Mouse (Mus musculus) cerebellum, postnatal 25 days (tissue): ENCODE results near the gene Mus81.

Experiments used
- DNase-seq, 2 experiments: peaks; one replicate each; pipeline ENCODE4 v3.0.0; 2021; ENCODE audit warnings: mixed read lengths in 2 of 2

Gene Mus81

DNA sequence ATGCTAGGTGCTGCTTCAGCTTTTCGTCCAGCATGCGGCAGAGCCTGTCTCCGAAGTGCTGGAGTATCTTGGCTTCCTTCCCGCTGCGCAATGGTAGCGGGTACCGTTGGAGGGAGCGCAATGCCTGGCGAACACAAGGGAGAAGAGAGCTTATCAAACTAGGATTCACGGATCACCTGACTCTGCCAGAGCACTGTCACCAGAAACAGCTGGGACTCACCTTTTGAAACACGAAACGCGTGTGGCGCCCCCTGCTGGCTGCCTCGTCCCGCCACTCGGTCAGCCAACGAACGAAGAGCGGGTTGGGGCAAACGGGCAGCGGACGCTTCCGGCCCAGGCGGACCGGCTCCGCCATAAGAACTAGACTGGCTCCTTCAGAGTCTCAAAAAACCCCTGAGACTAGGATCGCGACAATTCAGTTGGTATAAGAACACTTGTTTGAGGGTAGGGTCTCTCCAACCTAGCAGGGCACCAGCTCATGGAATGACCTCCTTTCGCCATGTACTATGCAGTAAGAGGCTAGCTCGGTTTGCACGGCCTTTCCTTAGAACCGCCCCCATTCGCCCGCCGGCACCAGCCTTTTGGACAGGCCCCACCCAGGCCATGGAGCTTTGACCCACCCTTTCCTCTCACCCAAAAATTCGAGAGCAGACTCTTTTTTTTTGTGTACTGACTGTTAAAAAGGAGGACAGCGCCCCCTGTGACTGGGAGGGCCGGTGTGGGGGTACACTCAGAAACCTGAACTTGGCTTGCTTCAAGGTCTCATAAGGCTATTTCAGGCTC, at the start of gene Mus81:
TSS of gene Mus81 (minus strand) at position 635 of the 783 bp plus-strand sequence.
- DNase-seq, result peak; percentile 98

DNA sequence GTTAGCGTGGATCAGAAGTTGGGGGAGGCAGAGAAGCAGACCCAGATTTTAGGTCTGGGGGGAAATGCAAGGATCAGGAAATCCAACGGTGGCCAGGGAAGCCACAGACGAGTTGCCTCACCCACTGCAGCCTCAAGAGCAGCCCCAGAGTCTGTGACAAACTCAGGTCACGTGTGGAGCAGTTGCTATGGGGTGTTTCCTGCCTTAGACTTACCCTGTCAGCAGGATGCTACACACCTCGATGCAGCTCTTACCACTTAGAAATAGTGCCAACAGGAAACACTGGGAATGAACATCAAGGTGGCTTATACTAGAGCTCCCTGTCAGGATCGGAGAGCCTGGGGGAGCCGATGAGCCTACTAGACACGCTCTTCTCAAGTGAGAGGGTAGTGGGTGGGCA, 44.3 kb upstream of the Mus81 start:
- no peak for DNase-seq

DNA sequence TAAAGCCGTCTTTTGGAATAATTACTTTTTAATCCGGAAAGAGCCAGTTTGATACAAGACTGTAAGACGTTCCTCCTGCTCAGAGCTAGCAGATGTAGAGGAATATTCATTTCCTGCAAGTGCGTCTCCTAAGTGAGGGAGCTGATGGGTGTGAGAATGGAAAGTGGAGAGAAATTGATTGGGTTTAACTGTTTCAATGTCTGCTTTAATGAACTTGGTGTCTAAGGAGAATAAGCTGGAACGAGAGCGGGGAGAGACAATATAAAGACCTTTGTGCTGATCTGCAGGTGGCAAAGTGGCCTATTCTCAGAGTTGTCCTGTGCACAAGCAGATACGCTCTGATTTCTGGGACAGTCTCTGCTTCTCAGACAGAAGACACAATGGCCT, 41.9 kb upstream of the Mus81 start:
- no peak for DNase-seq

DNA sequence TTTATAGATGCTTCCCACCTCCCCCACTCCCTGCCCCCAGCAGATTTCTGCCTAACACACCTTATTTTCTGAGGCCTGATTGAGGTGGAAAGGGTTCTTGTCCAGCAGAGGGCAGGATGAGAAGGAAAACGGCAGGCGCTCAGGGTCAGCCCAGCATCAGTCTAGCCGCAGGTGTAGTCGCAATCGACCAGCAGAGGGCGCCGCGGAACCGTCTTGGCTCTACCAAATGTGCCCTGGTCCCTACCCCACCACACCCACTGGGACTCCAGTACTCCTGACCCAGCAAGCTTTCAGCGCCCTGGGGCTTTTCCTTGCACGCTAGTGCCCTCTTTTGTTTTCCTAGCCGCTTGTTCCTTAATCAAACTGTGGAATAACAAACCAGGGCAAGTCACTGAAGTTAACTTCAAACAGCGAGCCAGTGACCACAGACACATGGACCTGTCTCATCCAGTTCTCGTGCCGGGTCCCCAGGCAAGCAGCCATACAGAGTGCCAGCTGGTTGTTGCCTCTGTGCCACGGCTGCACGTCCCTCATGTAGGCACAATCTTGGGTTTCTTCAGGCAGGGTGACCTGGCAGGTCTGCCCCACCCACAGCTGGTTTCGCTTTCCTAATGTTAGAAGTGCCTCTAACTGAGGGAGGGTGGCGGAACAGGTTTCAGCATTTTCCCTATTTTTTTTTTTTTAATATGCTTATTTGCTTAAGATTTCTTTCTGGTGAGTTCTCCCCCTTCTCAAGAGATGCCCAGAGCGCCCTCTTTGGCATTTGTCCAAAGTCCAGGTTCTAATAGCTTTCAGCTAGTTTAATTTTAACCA, 41.3 kb upstream of the Mus81 start:
- DNase-seq, result peak; percentile 99

DNA sequence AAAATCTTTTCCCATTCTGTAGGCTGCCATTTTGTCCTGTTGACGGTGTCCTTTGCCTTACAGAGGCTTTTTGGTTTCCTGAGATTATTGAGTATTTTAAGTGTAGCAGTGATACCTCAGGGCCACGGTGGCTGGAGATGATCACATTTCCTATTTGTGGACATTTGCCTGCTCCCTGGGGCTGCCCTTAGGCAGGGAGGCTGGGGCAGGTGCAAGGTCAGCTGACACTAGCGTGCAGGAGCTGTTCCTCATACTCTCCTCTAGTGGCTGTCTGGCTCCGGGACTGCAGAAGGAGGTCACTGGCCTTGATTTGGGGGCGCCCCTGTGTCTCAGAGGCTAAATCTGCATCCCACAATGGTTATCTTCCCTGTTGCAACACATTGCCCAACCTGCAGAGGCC, 37.0 kb upstream of the Mus81 start:
- no peak for DNase-seq

DNA sequence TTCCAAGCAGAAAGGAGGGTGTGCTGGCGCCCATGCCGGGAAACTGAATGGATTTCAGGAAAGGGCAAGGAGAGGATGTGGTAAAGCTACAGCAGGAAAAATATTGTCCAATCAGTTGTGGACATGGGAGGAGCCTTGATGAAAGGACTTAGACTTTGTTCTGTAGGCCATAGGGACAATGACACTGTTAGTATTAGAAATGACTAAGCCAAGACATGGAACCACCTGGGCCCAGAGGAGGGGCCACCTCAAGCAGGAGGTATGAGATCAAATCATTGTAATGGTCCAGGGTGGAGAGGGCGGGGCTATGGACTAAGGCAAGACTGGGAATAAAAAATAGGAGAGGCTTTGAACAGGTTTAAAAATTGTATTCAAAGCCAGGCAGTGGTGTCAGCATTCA, 30.5 kb upstream of the Mus81 start:
- DNase-seq, result no peak

DNA sequence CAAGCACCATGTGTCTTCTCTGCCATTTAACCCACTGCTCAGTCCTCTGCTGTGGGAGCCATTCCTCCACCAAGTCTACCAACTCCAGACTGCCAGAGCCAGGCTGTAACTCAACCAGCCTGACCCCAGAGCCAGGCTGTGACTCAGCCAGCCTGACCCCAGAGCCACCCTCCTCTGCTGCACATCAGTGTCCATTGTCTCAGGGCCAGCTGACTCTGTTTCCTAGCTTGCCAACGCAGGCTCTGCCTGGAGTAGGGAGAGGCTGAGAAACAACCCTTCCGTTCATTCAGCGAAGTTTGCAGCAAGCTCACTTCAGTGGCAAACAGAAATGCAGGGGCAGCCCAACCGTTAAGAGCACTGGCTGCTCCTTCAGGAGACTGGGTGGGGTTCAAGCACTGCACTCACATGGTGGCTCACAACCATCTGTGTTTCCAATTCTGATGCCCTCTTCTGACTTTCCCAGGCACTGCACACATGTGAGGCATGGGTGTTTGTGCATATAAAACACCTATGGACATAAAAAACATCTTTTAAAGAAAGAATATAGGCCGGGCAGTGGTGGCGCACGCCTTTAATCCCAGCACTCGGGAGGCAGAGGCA, 28.8 kb upstream of the Mus81 start:
- DNase-seq, result no peak

DNA sequence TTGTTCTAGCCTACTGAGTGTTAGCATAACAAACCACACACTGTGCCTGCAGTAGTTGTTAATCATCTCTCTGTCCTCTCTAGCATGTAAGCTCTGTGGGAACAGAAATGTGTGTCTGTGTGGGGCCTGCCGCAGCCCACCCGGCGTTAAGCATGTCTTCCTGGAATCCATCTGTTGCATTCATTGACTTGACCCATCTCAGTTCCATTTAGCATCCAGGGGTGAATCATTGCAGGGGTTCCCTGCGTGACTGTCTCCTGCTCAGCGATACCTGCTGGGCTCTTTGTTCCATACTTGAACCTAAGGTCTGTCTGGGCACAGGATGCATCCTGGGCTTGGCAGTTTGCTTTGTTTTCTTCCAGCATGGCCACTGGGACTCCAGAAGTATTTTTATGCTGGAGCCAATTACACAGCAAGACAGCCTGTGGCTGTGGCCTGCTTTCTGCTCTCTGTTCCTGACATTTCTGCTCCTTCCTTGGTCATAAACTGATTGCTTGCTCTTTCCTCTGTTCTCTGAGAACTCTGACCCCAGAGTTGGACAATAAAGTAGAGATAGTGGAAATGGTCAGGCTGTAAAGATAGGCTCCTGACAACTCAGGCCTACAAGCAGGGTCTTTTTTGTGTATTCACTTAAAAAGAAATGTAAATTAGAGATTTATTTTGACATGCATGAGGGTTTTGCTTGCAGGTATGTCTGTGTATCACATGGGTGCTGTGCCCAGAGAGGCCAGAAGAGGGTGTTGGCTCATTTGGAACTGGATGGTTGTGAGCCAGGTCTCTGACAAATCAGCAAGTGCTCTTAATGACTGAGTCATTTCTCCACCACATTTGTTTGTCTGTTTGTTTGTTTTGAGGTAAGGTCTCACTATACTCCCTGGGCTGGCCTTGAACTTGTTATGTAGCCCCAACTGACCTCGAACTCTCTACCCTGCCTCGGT, 27.9 kb upstream of the Mus81 start:
- DNase-seq, result no peak

DNA sequence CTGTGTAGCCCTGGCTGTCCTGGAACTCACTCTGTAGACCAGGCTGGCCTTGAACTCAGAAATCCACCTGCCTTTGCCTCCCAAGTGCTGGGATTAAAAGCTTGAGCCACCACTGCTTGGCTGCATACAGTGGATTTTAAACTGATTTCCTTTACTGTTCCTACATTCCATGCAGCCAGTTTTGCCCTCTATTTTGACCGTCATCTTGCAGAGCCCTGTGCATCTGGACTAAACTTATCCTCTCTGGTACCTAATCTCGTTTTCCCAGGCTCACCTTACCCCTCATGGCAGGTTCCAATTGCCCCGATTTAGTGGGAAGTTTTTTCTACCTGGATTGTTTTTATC, 24.8 kb upstream of the Mus81 start:
- DNase-seq, result no peak

DNA sequence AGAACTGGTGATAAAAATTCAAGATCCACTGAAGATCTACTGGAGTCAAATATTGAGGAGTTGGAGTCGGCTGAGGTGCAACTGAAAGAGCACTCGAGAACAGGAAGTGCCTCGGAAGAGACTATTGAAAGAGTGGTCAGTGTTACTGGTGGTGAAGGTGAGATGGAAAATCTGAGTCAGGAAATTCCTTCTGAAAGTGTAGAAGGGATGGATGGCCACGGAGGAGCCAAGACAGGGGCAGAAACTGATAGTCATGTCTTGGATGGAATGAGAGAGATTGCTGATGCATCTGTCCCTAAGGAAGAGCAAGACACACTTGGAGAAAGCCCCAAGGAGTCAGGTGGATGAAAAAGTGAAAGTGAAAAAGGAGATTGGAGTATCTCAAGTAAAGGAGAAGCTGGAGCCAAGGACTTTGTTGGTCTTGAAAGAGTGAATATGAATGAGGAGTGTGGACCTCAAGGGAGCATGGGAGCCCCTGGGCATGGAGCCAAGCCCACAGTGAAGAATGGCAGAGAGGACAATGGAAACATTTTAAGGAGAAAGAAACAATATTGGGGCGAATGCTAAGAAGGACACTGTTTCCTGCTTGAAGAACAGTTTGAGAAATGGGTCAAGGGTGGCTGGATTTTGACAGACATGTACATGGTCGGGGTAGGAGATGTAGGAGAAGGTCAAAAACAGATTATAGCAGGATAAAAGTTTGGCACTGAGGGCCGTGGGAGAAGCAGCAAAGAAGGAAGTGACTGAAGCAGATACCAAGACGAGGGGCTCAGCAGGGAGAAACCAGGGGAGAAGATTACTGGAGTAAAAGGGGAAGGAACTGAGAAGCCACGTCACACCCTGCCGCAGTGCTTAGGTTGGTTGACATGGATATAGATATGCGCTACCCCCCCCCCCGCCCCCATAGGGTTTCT, 24.1 kb upstream of the Mus81 start:
- no peak for DNase-seq

DNA sequence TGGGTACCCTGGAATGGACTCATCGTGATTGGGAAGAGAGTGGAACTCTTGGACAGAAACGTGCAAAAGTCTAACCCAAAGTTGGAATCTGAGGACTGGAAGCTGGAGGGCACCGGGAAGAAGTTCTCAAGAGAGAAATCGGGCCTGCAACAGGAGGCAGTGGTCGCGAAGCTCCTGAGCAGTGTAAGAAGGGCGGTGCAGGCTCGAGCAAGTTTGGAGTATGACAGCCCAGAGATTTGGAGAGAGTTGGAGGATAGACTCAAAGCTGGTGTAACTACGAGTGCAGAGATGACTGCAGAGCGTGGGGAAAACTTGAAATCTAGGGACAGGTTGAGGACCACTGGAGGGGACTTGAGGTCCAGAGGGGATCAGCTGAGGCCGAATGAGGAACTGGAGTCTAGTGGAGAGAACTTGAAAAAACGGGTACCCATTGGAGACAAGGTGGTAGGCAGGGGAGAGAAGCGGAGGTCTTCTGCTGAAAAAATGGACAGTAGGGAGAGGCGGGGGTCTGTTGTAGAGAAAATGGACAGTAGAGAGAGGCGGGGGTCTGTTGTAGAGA, 23.0 kb upstream of the Mus81 start:
- DNase-seq, result no peak

DNA sequence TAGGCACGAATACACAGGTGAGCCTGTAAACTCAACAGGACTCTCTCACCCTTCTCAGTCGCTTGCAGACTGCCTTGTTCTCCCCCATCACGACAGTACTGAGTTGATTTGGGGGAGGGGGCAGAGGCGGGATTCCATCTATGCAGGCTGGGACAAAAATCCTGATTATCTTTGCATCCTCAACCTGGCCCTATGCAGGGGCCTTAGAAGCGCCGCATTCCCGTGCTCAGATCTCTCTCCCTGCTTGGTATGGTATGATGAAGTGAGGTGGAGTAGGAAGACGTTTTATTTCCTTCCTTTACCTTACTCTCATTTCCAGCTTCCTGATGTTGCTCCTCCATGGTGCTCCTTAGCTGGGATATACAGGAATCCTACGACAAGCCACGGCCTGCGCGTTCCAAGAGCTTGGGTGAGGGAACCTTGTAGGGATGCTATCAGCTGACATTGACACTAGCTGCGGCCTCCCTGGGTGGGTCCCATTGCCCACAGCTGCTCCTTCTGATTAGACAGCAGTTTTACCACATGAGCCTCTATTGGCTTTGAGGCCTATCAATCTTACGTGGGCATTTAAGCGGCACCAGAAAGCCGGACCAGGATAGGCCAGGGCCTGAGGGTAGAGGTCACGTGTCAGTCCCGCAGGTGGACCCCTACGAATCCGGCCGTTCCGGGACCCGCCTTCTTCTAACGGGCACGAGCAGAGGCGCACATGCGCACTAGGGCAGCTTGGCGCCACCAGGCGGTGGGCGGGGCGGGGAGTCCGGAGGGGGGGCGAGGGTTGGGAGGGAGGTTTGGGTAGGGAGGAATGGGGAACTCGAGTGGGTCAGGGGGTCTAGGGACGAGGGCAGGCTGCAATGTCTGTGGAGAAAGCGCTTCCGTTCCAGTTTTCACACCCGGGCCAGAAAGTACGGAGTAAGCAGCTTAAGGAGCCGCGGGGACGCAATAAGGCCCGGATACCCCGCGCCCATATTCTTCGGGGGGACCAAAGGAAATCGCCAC, 22.1 kb upstream of the Mus81 start, which contains the start of gene Snx32:
TSS of gene Snx32 (minus strand) at position 508 of the 996 bp plus-strand sequence.
- peak; percentile 95 to 99 for DNase-seq

DNA sequence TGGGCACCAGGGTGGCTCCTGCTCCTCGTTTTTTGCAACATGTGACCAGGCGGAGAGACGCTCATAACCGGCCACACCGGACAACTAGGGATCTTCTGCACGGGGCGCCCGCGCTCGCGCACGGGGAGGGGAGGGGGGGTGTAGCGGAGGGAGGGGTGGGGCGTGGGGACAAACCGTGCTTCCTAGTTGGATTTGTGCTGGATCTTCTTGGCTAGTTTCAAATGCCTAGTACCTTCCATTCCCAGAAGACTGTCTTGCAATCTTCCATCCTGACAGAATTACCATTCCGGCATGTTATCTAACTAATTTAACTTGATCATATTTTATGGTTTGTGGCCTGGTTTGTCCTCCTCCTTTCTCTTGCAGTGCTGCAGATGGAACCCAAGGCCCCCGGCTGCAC, 15.5 kb upstream of the Mus81 start, which contains the start of gene 1700020D05Rik:
TSS of gene 1700020D05Rik (minus strand) at position 101 of the 400 bp plus-strand sequence.
- DNase-seq, result no peak

DNA sequence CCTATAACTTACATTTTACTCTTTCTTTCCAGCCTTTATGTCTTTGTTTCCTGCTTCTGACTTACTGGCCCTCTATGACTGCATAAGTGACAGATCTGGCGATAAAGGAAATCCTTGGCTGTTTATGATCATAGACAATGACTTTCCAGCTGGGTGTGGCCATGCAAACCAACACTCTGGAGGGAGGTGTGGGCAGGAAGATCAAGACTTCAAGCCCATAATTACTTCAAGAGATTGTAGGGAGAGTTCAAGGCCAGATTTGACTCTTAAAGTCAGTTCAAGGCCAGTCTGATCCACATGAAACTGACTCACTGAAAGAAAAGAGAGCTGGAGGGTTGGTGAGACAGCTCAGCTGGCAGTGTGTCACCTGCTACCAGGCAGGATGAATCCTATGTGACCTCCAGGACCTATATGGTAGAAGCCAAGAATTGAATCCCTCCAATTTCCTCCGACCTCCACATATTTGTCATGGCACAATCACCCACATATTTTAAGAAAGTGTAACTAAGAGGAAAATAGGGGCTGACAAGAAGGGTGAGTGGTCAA, 12.2 kb upstream of the Mus81 start:
- no peak for DNase-seq

DNA sequence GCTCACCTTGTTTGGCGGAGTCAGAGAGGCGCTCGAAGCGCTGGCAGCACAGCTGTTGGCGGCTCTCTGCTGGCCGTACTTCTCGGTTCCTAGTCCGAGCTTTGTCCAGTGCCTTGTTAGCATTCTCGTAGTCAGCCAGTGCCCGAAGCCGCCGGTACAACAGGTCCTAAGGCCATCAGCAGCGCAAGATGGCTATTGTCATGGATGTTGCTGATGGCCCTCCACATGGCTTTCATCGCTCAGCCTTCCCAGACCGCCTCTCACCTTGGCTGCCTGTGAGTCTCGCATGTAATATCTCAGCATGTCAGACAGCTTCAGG, 7.8 kb upstream of the Mus81 start:
- no peak for DNase-seq

DNA sequence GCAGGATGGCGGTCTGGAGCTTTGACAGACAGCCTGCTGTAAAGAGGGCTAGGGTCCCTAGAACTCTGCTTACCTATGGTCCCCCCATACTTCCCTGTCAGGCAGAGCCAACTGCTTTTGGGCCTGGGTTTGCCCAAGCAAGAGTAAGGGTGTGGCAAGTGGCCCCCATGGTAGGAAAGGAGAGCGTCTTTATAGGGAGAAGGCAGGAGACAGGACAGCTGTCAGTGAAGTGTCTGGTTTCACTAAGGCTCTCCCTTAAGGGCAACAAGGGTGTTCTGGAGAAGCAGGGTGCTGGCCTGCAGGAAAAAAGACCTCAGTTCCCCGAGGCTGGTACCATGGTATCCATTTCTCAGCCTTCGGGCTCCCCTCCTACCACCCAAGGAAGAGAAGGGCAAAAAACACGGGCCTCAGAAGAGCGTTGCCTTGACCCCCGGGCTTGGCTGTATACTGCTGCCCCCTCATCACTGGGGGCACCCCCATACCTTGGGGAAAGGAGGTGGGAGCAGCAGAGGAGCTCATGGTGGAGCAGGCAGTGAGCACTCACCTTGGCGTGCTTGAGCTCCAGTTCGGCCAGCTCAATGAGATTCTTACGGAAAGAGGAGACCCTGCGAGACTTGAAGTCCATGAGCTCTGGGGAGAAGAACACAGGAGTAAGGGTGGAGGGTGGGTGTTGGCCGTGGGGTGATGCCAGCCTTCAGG, 7.3 kb upstream of the Mus81 start:
- DNase-seq, result no peak

DNA sequence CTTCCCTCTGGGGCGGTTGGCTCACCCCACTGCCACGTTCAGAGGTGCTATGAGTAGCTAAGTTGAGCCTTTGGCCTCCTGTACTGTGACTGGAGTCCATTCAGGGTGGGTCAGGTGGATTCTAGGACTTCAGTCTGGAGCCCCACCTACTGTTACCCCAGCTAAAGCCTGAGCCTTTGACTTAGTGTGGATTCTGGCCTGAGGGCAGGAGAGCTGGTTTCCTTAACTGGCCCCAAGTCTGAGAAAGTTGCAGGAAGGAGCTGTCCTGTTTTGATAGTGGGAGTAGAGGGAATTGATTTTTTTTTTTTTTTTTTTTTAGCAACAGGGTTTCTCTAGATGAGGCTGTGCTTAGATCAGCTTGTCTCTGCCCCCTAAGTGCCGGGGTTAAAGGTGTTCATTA, 6.1 kb upstream of the Mus81 start:
- DNase-seq, result no peak

DNA sequence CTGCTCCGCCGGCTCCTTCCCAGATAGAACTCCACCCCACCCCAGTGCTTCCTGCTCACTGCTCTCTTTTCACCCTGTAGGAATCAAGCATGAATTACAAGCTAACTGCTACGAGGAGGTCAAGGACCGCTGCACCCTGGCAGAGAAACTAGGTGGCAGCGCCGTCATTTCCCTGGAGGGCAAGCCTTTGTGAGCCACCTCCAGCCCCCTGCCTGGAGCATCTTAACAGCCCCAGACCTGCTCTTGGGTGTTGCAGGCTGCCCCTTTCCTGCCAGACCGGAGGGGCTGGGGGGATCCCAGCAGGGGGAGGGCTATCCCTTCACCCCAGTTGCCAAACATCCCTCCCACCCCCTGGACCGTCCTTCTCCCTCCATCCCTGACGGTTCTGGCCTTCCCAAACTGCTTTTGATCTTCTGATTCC, 5.1 kb upstream of the Mus81 start:
- peak; percentile 24 to 27 for DNase-seq

DNA sequence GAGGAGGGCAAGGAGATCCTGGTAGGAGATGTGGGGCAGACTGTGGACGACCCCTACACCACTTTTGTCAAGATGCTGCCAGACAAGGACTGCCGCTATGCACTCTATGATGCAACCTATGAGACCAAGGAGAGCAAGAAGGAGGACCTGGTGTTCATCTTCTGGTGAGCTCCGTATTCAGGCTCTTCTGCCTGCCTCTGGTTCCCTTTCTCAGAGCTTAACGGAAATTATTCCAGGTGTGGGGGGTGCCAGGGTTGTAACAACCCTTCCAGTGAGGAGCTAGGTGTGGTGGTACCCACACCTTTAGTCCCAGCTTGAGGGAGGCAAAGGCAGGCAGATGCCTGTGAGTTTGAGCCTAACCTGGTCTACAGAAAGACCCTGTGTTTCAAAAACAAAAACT, 4.4 kb upstream of the Mus81 start:
- DNase-seq, result peak in 1 of 2 experiments; percentile 16
